Mouse (Mus musculus): ENCODE measurements around the gene Spock1.

Gene Spock1

DNA sequence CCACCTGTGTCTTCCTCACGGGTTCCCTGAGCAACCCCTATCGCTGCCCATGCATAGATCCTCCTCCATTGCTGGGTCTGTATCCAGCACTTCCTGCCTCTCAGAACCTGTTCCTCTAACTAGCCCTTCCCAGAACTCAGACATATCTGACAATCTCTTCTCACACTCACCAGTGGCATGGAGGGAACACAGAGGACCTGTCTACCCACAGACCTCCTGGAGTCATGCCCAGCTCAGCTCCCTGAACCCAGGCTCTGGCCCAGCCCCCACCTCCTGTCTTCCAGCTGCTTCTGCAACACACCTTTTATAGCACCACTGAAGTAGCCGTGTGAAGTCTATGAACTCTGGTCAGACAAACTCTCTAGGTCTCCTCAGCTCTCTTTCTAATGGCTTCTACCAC lies 101.3 kb downstream of the Spock1 start:
- no peak for DNase-seq (ENCODE audit: low read depth, low spot score)

- DNase-seq (ENCODE audit: low read depth, low spot score): no peak
These were observed 101.8 kb downstream of the Spock1 start for GRCm38 (mm10) chr13:57806301-57806700.

GRCm38 (mm10) chr13:57798633-57799032 lies 109.5 kb downstream of the Spock1 start:
- DNase-seq (ENCODE audit: low read depth, low spot score): no peak

DNA sequence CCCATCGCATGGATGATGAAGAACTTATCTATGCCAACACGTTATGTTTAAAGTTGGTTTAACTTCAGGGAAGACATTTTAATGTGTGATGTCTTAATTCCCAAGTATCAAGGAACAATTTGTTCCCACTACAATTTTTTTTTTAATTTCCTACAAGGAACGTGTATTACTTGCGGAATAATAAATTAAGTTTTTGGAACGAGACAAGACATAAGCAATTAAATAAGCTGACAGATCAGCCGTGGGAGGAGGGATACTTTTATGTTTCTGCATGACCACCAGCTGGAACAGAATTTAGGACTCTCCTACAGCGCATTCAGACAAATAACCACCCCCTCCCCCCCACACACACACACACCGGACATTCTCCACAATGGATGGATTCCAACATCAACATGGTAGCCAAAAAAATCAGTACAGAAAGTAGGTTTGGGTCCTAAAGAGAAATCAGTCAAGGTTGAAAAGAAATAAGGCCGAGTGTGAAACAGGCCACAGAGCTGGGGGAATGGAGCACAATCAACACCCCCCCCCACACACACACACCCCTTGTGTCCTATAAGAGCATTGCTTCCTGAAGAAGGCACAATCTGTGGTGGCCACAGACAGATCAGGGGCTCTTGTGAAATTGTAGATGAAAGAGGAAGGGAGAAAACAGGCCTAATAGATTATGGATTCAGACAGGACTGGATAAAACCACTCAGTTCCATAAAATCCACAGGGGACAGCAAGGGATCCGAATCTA lies 111.0 kb downstream of the Spock1 start:
- no peak for DNase-seq (ENCODE audit: low read depth, low spot score)

- no peak for DNase-seq (ENCODE audit: low read depth, low spot score)
These were observed 114.4 kb downstream of the Spock1 start for GRCm38 (mm10) chr13:57793643-57794240.

GRCm38 (mm10) chr13:57789796-57790195 lies 118.3 kb downstream of the Spock1 start:
- peak; percentile 39 for DNase-seq (ENCODE audit: low read depth, low spot score)

- DNase-seq (ENCODE audit: low read depth, low spot score): no peak
These were observed 119.8 kb downstream of the Spock1 start for GRCm38 (mm10) chr13:57788299-57788698.

- DNase-seq (ENCODE audit: low read depth, low spot score): no peak
These were observed 121.9 kb downstream of the Spock1 start for GRCm38 (mm10) chr13:57786278-57786677.

DNA sequence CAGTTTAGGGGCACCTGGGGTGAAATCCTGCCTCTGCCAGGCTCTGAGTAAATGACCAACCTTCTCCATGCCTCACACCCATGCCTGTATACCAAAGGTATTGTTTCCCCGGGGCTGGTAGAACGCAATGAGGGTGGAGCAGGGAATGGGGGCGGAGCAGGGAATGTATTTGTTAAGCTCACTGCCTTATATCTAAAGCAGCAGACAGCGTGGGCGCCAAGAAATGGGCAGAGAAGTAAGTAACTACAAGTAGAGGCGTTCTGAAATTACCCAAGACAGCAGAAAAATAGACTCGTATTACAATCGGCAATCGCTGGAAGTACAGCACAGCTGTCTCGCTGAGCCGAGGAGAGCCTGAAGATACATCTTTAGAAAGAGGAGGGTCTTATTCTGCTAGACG lies 125.2 kb downstream of the Spock1 start:
- DNase-seq (ENCODE audit: low read depth, low spot score): no peak

DNA sequence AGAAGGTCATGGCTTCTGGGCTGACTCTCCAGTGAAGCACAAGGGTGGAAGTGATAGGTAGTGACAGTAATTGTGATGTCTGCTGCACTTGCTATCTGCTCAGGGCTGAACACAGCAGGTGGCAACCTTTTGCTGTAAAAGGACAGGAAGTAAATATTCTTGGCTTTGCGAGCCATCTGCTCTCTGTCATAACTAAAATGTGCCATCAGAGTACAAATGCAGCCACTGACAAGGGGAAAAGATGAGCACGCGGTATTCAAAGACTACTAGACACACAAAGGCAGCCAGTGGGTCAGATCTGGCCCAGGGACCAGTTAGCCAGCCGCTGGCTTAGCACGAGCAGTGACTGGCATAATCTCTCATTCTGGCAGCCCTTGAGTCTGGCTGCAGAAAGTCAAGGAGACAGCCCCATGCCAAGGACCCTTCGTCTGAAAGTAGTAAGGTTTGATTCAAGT lies 126.0 kb downstream of the Spock1 start:
- DNase-seq (ENCODE audit: low read depth, low spot score): no peak

- DNase-seq (ENCODE audit: low read depth, low spot score): no peak
These were observed 129.0 kb downstream of the Spock1 start for GRCm38 (mm10) chr13:57779146-57779545.

GRCm38 (mm10) chr13:57778524-57778923 lies 129.6 kb downstream of the Spock1 start:
- no peak for DNase-seq (ENCODE audit: low read depth, low spot score)

DNA sequence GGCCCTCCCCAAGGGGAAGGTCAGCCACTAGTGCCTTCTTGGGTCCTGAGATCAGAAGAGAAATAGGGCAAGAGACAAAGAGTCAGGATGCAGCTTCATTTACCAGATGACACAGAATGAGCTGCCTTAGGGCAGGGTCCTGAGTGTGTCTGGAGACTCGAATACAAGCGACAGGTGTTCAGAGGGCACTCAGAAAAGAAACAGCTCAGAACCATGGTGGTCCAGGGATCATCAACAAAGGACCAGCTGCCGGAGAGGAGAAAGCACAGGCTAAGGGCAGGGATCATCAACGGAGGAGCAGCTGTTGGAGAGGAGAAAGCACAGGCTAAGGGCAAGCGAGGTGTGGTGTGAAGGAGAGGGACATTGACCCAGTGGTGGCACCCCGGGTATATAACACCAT lies 136.1 kb downstream of the Spock1 start:
- no peak for DNase-seq (ENCODE audit: low read depth, low spot score)

- no peak for DNase-seq (ENCODE audit: low read depth, low spot score)
These were observed 141.4 kb downstream of the Spock1 start for GRCm38 (mm10) chr13:57766721-57767120.

DNA sequence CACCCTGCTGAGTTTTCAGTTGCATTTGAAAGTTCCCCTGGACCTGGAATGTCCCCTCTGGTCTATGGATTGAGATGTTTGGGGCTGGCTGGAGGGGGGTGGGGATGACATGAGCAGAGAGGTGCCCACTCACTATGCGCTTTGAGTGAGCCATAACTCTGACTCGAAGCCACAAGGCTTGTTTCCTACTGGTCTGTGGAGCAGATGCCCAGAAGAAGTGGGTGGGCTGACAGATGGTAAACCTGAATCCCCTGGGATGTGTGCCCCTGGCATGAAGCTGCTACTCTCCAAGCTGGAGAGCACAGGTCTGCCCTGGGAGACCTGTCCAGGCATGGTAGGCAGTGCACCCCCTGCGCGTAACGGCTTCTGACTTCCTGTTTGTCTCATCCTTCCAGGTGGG lies 147.0 kb downstream of the Spock1 start:
- no peak for DNase-seq (ENCODE audit: low read depth, low spot score)

DNA sequence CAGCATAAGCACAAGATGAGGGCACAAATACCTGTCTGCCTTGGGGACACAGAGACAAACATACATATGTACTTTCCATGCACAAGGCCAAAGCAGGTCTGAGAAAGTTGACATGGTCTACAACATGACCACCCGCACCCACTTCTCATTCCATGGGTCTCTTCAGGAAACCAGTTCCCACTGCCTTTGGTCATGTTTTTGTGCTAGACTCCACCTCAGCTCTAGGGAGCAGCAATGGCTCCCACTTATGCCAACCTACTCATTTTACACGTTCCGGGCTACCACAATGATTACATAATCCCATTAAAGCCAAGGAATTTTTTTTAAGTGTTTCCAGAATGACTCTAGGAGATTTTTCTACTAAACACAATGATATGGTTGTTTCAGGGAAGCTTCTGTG lies 147.5 kb downstream of the Spock1 start:
- no peak for DNase-seq (ENCODE audit: low read depth, low spot score)

DNA sequence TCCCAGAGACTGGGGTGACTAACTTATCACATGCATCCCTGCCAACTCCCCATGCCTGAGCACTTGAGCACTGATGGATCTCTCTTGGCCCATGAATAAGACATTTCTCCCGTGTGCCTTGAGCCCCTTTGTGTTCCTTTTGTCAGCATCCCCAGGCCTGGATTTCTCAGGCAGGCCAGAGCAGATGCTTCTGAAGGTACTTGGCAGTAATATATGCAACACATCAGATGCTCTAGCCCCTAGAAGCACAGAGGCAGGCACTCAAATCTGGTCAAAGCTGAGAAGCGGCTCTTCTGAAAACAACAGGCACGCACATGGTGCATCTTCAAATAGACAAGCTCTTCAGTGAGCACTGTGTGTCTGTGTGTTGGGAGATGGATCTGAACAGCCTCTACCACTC lies 151.8 kb downstream of the Spock1 start:
- no peak for DNase-seq (ENCODE audit: low read depth, low spot score)

DNA sequence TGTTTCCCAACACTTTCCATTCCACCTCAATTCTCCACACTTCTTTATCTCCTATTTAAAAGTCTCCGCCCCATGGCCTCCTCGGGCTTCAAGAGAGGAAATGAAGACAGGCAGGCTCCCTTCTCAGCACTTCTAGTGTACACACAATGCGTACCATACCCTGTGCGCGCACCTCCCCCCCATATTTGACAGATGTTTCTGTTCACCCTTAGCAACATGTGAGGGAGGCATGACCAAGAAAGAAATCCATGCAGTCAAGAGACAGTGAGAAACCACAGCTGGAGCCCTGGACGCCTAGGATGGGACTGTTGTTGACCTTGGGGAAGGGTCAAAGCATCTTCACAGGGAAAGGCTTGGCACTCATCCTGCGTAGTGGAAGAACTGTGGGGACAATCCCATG lies 157.3 kb downstream of the Spock1 start:
- no peak for DNase-seq (ENCODE audit: low read depth, low spot score)

GRCm38 (mm10) chr13:57744667-57745066 lies 163.5 kb downstream of the Spock1 start:
- DNase-seq (ENCODE audit: low read depth, low spot score): no peak

- DNase-seq (ENCODE audit: low read depth, low spot score): no peak
These were observed 166.9 kb downstream of the Spock1 start for GRCm38 (mm10) chr13:57741186-57741585.

DNA sequence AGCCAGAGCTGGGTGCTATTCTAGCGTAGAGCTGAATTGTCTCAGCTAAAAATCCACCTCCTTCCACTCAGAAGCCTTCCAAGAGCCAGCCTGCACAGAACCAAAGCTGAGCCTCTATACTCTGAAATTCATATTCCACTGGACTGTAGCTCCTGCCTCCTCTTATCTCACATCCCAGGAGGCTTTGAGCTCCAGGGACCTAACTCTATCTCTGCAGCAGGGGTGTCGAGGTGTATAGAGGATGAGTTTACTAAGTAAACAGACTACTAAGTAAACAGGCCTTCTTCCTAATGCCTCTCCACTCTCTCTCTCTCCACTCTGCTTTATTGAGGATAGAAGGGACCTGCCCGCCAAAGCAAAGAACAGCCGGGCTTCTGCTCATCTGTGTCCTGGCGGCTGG lies 167.7 kb downstream of the Spock1 start:
- DNase-seq (ENCODE audit: low read depth, low spot score): no peak

- no peak for DNase-seq (ENCODE audit: low read depth, low spot score)
These were observed 172.1 kb downstream of the Spock1 start for GRCm38 (mm10) chr13:57736060-57736459.

- no peak for DNase-seq (ENCODE audit: low read depth, low spot score)
These were observed 173.6 kb downstream of the Spock1 start for GRCm38 (mm10) chr13:57734549-57734948.

Measured in mesoderm, embryonic 11.5 days (tissue).